Mouse (Mus musculus) stomach, postnatal 0 days (tissue): ENCODE results near the gene Vamp3. TPM values are rescaled to one million over a fixed set of nuclear protein-coding genes. Genes with fewer than 3 reads are reported as not detected.

Source experiments
- ATAC-seq: fragments of 200-750 bp; cut with Nextera tagmentation; 2 replicates; pipeline ENCODE4 v1.8.0; 2017; ENCODE audit not compliant: low FRiP score, low TSS enrichment
- DNase-seq: peaks from one replicate; pipeline ENCODE4 v3.0.0-alpha.2; 2016; ENCODE audit warnings: low spot score
- H3K27ac ChIP-seq: fragments of 300-500 bp; sonication (generic); replicated peaks from 2 replicates; pipeline ENCODE4 v1.5.1; 2014; ENCODE audit warnings: mild to moderate bottlenecking, control low read depth
- H3K27me3 ChIP-seq: fragments of 300-500 bp; sonication (generic); 2 replicates; pipeline ENCODE4 v1.6.1; 2014; ENCODE audit warnings: low read length; ENCODE audit not compliant: control insufficient read depth, insufficient read depth
- H3K36me3 ChIP-seq: fragments of 300-500 bp; sonication (generic); 2 replicates; pipeline ENCODE4 v1.6.1; 2014; ENCODE audit warnings: low read length, mixed read lengths; ENCODE audit not compliant: control insufficient read depth, insufficient read depth
- H3K4me1 ChIP-seq: fragments of 300-500 bp; sonication (generic); replicated peaks from 2 replicates; pipeline ENCODE4 v1.6.1; 2014; ENCODE audit warnings: antibody characterized with exemption; ENCODE audit not compliant: control insufficient read depth, insufficient read depth
- H3K4me2 ChIP-seq: fragments of 300-500 bp; sonication (generic); replicated peaks from 2 replicates; pipeline ENCODE4 v1.6.1; 2014; ENCODE audit warnings: low read depth, mild to moderate bottlenecking, control low read depth, moderate library complexity
- H3K4me3 ChIP-seq: fragments of 300-500 bp; sonication (generic); 2 replicates; pipeline ENCODE4 v1.5.1; 2014; ENCODE audit warnings: low read depth, low read length, control low read depth
- H3K9ac ChIP-seq: fragments of 300-500 bp; sonication (generic); 2 replicates; pipeline ENCODE4 v1.6.1; 2014; ENCODE audit warnings: mild to moderate bottlenecking, low read length, control low read depth, mixed read lengths
- H3K9me3 ChIP-seq: fragments of 300-500 bp; sonication (generic); 2 replicates; pipeline ENCODE4 v1.6.1; 2016; ENCODE audit warnings: low read length; ENCODE audit not compliant: control insufficient read depth
- CTCF ChIP-seq: IDR thresholded peaks from 2 replicates; pipeline ENCODE4 v1.5.1; 2016; ENCODE audit warnings: antibody characterized with exemption, low read depth, mild to moderate bottlenecking, moderate library complexity
- EP300 ChIP-seq: optimal IDR thresholded peaks from 2 replicates; pipeline ENCODE3; 2016; ENCODE audit warnings: antibody characterized with exemption
- WGBS: fragments of 180-500 bp; shearing (Covaris S2); extraction: QIAGEN DNeasy Blood & Tissue Kit; methylation state at CpG from one replicate; pipeline ENCODE4 v1.1.7; 2014; 5-methylcytosine and 5-hydroxymethylcytosine counted together
- polyA plus RNA-seq: library from polyadenylated mRNA; unstranded; fragments of >200 nt; fragmentation: Nextera tagmentation; extraction: Ambion mirVana; gene quantifications from 2 replicates; pipeline ENCODE4 v1.2.1, GENCODE M21; 2015

Vamp3 gene
- polyA plus RNA-seq, 1 experiment from 2014 or later, result 105 TPM

DNA sequence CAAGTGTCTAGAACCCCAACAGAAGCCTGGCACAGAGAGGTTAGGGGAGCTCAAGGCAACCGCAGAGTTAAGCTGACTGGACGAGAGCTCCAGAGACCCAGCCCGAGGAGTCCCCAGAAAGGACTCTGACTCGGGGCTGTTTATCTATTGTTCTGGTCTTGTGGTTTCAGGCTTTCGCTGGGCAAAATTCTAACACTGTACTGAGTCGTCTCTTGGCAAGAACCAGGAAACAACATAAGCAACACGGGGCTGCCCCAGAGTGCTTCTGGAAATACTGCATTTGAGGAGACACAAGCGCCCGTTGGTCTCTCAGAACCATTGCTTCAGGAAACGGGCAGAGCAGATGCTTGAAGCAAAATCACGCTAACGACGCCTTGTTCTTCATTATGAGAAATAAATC is 56.4 kb downstream of the Vamp3 start:
- Histone ChIP-seq H3K36me3 (no peaks in the 10 kb centered on the region), H3K9me3 (no peaks in the 10 kb centered on the region), H3K27ac (no peak overlapping the region), H3K4me2 (no peak overlapping the region), H3K4me1 (no peaks in the 10 kb centered on the region), H3K27me3 (no peaks in the 10 kb centered on the region), H3K4me3 (no peak overlapping the region), H3K9ac (no peak overlapping the region)
- no peak for DNase-seq
- 28% methylated on average over 13 of the region's 13 CpGs for WGBS
- ATAC-seq, result no peak
- TF ChIP-seq EP300, result no peak
- no peak for TF ChIP-seq CTCF

DNA sequence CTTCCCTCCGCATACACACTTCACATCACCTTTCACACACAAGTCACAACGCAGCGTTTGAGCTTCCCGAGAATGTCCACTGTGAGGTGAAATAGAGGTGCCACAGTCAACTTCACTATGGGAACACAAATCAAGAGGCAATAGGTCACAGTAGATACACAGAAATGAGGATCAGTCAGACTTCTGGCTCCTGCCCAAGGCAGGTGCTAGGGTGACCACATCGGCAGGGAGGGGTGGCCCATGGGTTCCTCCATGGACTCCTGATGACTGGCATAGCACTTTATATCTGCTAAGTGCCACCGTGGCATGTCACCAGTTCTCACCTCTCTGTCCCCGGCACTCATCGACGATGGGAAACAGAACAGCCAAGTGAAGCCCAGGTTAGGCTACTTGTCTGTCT is 59.1 kb downstream of the Vamp3 start:
- TF ChIP-seq CTCF (no peak), EP300 (no peak)
- WGBS, result 80% methylated on average over 9 of the region's 9 CpGs
- H3K4me2 ChIP-seq, result no peak overlapping the region
- no peak overlapping the region for H3K27ac ChIP-seq
- DNase-seq, result peak; percentile 62
- no peaks in the 10 kb centered on the region for H3K27me3 ChIP-seq
- no peaks in the 10 kb centered on the region for H3K36me3 ChIP-seq
- no peaks in the 10 kb centered on the region for H3K4me1 ChIP-seq
- H3K4me3 ChIP-seq, result no peak overlapping the region
- H3K9me3 ChIP-seq, result no peaks in the 10 kb centered on the region
- peak; percentile 77 for ATAC-seq
- no peak overlapping the region for H3K9ac ChIP-seq

Other genes with a start within 250 kb of the Vamp3 start
- 30.6 and 32.1 TPM in 2 replicates for gene Errfi1, start 204.0 kb downstream of the Vamp3 start, polyA plus RNA-seq
- gene Park7, start 143.5 kb downstream of the Vamp3 start, polyA plus RNA-seq, result 253 and 262 TPM in 2 replicates
- 0.22 and 0.23 TPM in 2 replicates for gene Tnfrsf9, start 143.4 kb downstream of the Vamp3 start, polyA plus RNA-seq
- 0.34 and 0.64 TPM in 2 replicates for gene Uts2, start 60.9 kb downstream of the Vamp3 start, polyA plus RNA-seq
- 6.9 and 8.0 TPM in 2 replicates for gene Per3, start 13.3 kb downstream of the Vamp3 start, polyA plus RNA-seq
- not detected in 2 replicates for gene Gm13090, start 31.6 kb upstream of the Vamp3 start, polyA plus RNA-seq